Mouse (Mus musculus): ENCODE measurements around the gene Ralgps1. TPM values are rescaled to one million over a fixed set of nuclear protein-coding genes. Genes with fewer than 3 reads are reported as not detected.

Gene Ralgps1
- polyA plus RNA-seq, 1 experiment from 2014 or later: 2.2 TPM

DNA sequence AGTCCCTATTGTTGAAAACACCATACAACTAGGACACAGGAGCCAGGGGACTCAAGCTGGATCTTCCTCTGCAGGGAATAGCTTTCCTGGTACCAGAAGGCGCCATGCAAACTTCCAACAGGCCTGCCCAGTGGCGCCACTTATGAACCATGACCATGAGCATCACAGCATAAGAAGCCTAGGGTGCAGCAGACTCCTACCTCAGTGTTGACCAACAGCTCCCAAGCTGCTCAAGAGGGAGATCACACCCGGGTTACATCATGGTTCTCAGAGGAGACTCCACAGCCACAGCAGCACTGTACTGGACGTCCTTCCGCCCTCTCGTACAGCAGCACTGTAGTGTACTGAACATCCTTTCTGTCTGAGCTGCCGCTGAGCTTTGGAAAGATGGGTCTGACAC is 188.0 kb downstream of the Ralgps1 start:
- DNase-seq (ENCODE audit: low spot score) (no peak), ATAC-seq (ENCODE audit: low FRiP score, low TSS enrichment) (no peak)
- Histone ChIP-seq H3K4me2 (replicated peaks; ENCODE audit: low read depth) (no peak overlapping the region), H3K9ac (ENCODE audit: low read length) (no peak overlapping the region), H3K9me3 (ENCODE audit: control insufficient read depth, low read length) (no peaks in the 10 kb centered on the region), H3K4me1 (replicated peaks; ENCODE audit: control insufficient read depth, insufficient read depth) (peaks cover 7% of the 10 kb centered on the region; the same call in 1 of the 2 replicates), H3K27ac (replicated peaks) (no peak overlapping the region), H3K36me3 (ENCODE audit: control insufficient read depth, insufficient read depth, low read length) (no peaks in the 10 kb centered on the region), H3K27me3 (ENCODE audit: control insufficient read depth, insufficient read depth, low read length) (no peaks in the 10 kb centered on the region), H3K4me3 (ENCODE audit: low read depth, low read length) (no peak overlapping the region)
- TF ChIP-seq EP300 (optimal IDR thresholded peaks at IDR 0.05): no peak
- no peak for TF ChIP-seq CTCF (IDR thresholded peaks at IDR 0.05; ENCODE audit: low read depth)
- 90% methylated on average over 7 of the region's 7 CpGs for WGBS

DNA sequence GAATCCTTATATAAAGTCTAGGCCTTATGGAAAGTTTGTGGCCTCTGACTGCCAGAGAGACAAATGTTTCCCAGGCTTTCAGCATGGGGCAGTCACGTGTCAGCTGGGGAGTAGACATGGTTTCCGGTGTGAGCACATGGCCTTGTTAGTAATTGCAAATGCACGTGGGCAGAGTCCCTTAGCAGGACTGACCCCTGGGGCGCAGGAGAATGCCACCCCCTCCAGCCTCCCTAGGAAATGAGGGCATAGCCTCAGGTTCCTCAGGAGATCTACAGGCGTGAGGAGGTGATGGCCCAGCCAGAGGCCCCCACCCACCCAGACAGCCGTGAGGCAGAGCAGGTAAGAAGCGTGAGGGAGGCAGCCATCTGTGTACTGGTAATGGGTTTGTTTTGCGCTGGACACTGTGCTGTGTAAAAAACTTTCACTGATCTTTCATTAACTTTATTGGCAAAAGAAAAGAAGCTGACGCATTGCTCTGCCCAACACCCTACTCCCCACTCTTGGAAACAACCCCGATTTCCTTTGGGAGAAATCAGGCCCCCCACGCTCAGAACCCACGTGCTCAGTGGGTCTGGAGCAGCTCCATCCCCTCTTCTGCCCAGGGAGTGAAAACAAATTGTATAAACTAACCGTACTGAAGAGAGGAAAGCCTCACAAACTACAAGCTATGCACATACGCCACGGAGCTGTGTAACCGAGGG is 191.2 kb downstream of the Ralgps1 start:
- Histone ChIP-seq H3K4me1 (replicated peaks; ENCODE audit: control insufficient read depth, insufficient read depth) (peaks cover 7% of the 10 kb centered on the region; the same call in 1 of the 2 replicates), H3K27ac (replicated peaks) (0 out of 2 replicates have a peak overlapping the region, but pooled peaks have one; percentile 35), H3K4me3 (ENCODE audit: low read depth, low read length) (no peak overlapping the region), H3K27me3 (ENCODE audit: control insufficient read depth, insufficient read depth, low read length) (no peaks in the 10 kb centered on the region), H3K36me3 (ENCODE audit: control insufficient read depth, insufficient read depth, low read length) (no peaks in the 10 kb centered on the region), H3K9ac (ENCODE audit: low read length) (no peak overlapping the region), H3K9me3 (ENCODE audit: control insufficient read depth, low read length) (no peaks in the 10 kb centered on the region), H3K4me2 (replicated peaks; ENCODE audit: low read depth) (no peak overlapping the region)
- ATAC-seq (ENCODE audit: low FRiP score, low TSS enrichment) (peak; percentile 51), DNase-seq (ENCODE audit: low spot score) (no peak)
- TF ChIP-seq CTCF (IDR thresholded peaks at IDR 0.05; ENCODE audit: low read depth): no peak
- no peak for TF ChIP-seq EP300 (optimal IDR thresholded peaks at IDR 0.05)
- WGBS: 45% methylated on average over 16 of the region's 16 CpGs

DNA sequence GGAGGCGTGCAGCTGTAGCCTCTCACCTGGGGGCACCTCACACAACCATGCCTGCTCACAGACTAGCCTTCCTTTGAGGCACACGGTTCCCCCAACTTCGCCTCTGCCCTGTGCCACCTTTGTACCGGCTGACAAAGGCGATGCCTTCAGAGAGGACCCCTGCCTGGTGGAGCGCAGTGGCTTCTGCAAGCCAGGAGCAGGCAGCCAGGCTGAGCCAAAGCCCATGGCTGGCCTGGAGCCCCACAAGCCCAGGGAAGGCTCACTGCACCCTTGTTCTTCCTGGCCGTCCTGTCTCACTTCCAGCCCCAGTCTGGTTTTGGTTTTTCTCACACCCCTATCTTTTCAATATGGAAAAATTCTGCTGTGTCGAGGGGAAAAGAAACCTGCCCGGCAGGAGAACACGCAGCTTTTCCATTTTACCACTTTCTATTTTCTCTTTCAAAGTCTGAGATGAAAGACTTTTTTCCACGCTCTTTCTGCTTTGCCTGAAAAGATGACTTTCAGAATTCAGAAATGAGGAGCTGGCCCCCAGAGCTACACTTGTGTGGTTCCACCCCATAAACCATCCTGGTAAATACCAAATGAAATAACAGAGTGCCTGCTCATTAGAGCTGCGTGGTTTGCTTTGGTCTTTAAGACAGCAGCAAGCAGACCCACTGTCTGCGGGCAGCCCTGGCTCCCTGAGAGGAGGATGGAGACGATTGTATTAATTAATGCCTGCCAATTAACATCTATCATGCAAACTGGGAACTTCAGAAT is 191.9 kb downstream of the Ralgps1 start:
- Histone ChIP-seq H3K9ac (ENCODE audit: low read length) (no peak overlapping the region), H3K36me3 (ENCODE audit: control insufficient read depth, insufficient read depth, low read length) (no peaks in the 10 kb centered on the region), H3K4me2 (replicated peaks; ENCODE audit: low read depth) (no peak overlapping the region), H3K4me3 (ENCODE audit: low read depth, low read length) (no peak overlapping the region), H3K27me3 (ENCODE audit: control insufficient read depth, insufficient read depth, low read length) (no peaks in the 10 kb centered on the region), H3K27ac (replicated peaks) (0 out of 2 replicates have a peak overlapping the region, but pooled peaks have one; percentile 35), H3K9me3 (ENCODE audit: control insufficient read depth, low read length) (no peaks in the 10 kb centered on the region), H3K4me1 (replicated peaks; ENCODE audit: control insufficient read depth, insufficient read depth) (peaks cover 7% of the 10 kb centered on the region; the same call in 1 of the 2 replicates)
- DNase-seq (ENCODE audit: low spot score) (no peak), ATAC-seq (ENCODE audit: low FRiP score, low TSS enrichment) (no peak)
- TF ChIP-seq EP300 (optimal IDR thresholded peaks at IDR 0.05): no peak
- TF ChIP-seq CTCF (IDR thresholded peaks at IDR 0.05; ENCODE audit: low read depth): no peak
- WGBS: 74% methylated on average over 14 of the region's 14 CpGs

DNA sequence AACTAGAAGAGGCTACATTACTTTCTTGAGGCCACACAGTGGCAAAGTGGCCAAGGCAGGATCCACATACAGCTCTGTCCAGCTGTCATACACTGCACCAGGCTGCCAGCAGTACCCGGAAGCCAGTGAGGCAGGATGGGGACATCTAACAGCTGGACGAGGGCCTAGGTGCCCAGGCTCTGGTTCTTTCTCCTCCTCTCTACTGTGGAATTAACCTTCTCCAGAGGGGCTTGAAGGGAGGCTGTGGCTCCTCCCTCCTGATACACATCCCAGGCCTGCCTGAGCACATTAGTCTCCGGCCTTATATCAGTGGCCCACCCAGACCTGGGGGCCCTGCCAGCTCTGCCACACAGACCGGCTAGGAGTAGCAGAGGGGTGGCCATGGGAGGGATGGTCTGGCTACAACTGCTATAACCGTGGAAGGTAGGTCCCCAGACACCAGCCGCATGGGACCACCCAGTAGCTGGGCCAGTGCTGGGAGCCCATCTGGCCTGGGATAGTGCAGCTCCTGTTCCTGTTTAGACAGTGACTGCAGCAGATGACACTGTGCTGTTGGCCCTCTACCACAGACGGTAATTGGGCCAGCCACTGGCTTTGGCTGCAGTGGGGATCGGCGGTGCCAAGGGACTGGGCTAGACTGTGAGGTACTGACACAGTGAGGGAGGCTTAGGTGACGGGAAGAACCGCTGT is 192.9 kb downstream of the Ralgps1 start:
- H3K4me2 ChIP-seq (replicated peaks; ENCODE audit: low read depth): no peak overlapping the region
- H3K9me3 ChIP-seq (ENCODE audit: control insufficient read depth, low read length): no peaks in the 10 kb centered on the region
- H3K27ac ChIP-seq (replicated peaks): peak overlapping the region; percentile 6; the same call in 1 of the 2 replicates
- H3K36me3 ChIP-seq (ENCODE audit: control insufficient read depth, insufficient read depth, low read length): no peaks in the 10 kb centered on the region
- ATAC-seq (ENCODE audit: low FRiP score, low TSS enrichment) (peak; percentile 33; the same call in 1 of the 2 replicates), DNase-seq (ENCODE audit: low spot score) (no peak)
- no peak overlapping the region for H3K4me3 ChIP-seq (ENCODE audit: low read depth, low read length)
- H3K27me3 ChIP-seq (ENCODE audit: control insufficient read depth, insufficient read depth, low read length): no peaks in the 10 kb centered on the region
- H3K9ac ChIP-seq (ENCODE audit: low read length): 0 out of 2 replicates have a peak overlapping the region, but pooled peaks have one; percentile 2
- peaks cover 7% of the 10 kb centered on the region; the same call in 1 of the 2 replicates for H3K4me1 ChIP-seq (replicated peaks; ENCODE audit: control insufficient read depth, insufficient read depth)
- TF ChIP-seq EP300 (optimal IDR thresholded peaks at IDR 0.05) (no peak), CTCF (IDR thresholded peaks at IDR 0.05; ENCODE audit: low read depth) (no peak)
- 56% methylated on average over 11 of the region's 11 CpGs for WGBS

DNA sequence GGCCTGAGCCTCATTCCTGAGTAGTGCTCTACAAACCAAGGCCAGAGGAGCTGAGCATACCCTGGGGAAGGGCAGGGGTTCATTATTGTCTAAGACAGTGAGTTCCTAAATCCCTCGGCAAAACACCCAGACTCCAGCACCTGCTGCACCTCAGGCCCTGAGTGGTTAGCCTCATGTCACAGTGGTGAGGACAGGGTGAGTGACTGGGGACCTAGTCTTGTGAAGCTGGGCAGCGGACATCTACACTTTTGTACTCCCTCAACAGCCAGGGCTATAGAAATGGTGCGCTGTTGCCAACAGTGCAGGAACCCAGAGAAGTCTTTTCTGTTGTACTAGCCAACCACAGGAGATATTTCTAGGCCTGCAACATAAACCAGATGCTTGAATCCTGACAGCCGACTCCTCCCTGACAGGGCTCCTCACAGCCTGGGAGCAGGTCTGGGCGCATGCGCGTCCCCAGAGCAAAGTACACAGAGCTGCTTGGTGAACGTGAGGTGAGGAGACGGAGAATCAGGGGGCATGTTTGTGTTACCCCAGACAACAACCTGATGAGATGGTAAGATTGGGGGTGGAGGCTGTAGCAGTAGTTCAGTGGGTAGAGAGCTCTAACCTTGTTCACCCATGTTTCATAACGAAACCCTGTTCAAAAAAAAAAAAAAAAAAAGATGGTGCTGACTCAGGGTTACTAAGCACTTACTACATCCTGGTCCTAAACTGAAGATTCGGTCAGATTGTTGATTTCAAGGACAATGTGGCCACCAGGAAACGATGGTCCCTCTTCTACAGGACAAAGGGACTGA is 193.6 kb downstream of the Ralgps1 start:
- Histone ChIP-seq H3K27me3 (ENCODE audit: control insufficient read depth, insufficient read depth, low read length) (no peaks in the 10 kb centered on the region), H3K4me3 (ENCODE audit: low read depth, low read length) (no peak overlapping the region), H3K36me3 (ENCODE audit: control insufficient read depth, insufficient read depth, low read length) (no peaks in the 10 kb centered on the region), H3K4me1 (replicated peaks; ENCODE audit: control insufficient read depth, insufficient read depth) (peaks cover 7% of the 10 kb centered on the region; the same call in 1 of the 2 replicates), H3K4me2 (replicated peaks; ENCODE audit: low read depth) (no peak overlapping the region), H3K27ac (replicated peaks) (peak overlapping the region; percentile 35; the same call in 1 of the 2 replicates), H3K9ac (ENCODE audit: low read length) (0 out of 2 replicates have a peak overlapping the region, but pooled peaks have one; percentile 13), H3K9me3 (ENCODE audit: control insufficient read depth, low read length) (no peaks in the 10 kb centered on the region)
- ATAC-seq (ENCODE audit: low FRiP score, low TSS enrichment) (peak; percentile 43; the same call in 1 of the 2 replicates), DNase-seq (ENCODE audit: low spot score) (peak; percentile 65)
- TF ChIP-seq EP300 (optimal IDR thresholded peaks at IDR 0.05): no peak
- 44% methylated on average over 12 of the region's 12 CpGs for WGBS
